Mouse (Mus musculus) midbrain, embryonic 11.5 days (tissue): ENCODE results near the gene Rsbn1l. TPM values are rescaled to one million over a fixed set of nuclear protein-coding genes. Genes with fewer than 3 reads are reported as not detected.

ENCODE experiments used
- ATAC-seq: fragments of 200-750 bp; cut with Nextera tagmentation; 2 replicates; pipeline ENCODE4 v1.8.0; 2017; ENCODE audit warnings: moderate TSS enrichment, moderate library complexity; ENCODE audit not compliant: low FRiP score
- DNase-seq: peaks from one replicate; pipeline ENCODE4 v3.0.0; 2015; ENCODE audit warnings: low spot score; ENCODE audit errors: missing footprints
- H3K27ac ChIP-seq: fragments of 300-500 bp; sonication (generic); 2 replicates; pipeline ENCODE4 v1.5.1; 2014; ENCODE audit warnings: low read depth, low read length
- H3K27me3 ChIP-seq: fragments of 300-500 bp; sonication (generic); 2 replicates; pipeline ENCODE4 v1.6.1; 2014; ENCODE audit warnings: mild to moderate bottlenecking, low read length, moderate library complexity, mixed read lengths; ENCODE audit not compliant: control insufficient read depth, insufficient read depth
- H3K36me3 ChIP-seq: fragments of 300-500 bp; sonication (generic); 2 replicates; pipeline ENCODE4 v1.6.1; 2014; ENCODE audit warnings: mild to moderate bottlenecking, low read length, moderate library complexity, mixed read lengths; ENCODE audit not compliant: control insufficient read depth, insufficient read depth
- H3K4me1 ChIP-seq: fragments of 300-500 bp; sonication (generic); 2 replicates; pipeline ENCODE4 v1.6.1; 2014; ENCODE audit warnings: low read length; ENCODE audit not compliant: control insufficient read depth, insufficient read depth
- H3K4me2 ChIP-seq: fragments of 300-500 bp; sonication (generic); 2 replicates; pipeline ENCODE4 v1.6.1; 2014; ENCODE audit warnings: mild to moderate bottlenecking, moderate library complexity
- H3K4me3 ChIP-seq: fragments of 300-500 bp; sonication (generic); 2 replicates; pipeline ENCODE4 v1.5.1; 2014; ENCODE audit warnings: low read depth, low read length
- H3K9ac ChIP-seq: fragments of 300-500 bp; sonication (generic); 2 replicates; pipeline ENCODE4 v1.6.1; 2014; ENCODE audit warnings: low read length
- H3K9me3 ChIP-seq: fragments of 300-500 bp; sonication (generic); 2 replicates; pipeline ENCODE4 v1.6.1; 2016; ENCODE audit warnings: low read length; ENCODE audit not compliant: control insufficient read depth
- WGBS: fragments of 180-500 bp; shearing (Covaris S2); extraction: QIAGEN DNeasy Blood & Tissue Kit; methylation state at CpG from one replicate; pipeline ENCODE4 v1.1.7; 2014; 5-methylcytosine and 5-hydroxymethylcytosine counted together
- polyA plus RNA-seq: library from polyadenylated mRNA; unstranded; fragments of >200 nt; fragmentation: Nextera tagmentation; extraction: Ambion mirVana; gene quantifications from 2 replicates; pipeline ENCODE4 v1.2.1, GENCODE M21; 2014

Rsbn1l gene
- polyA plus RNA-seq, 1 experiment from 2014 or later: 6.3 TPM

- ATAC-seq (no peak), DNase-seq (no peak)
- no peaks in the 10 kb centered on the region for H3K36me3 ChIP-seq
- H3K27me3 ChIP-seq: no peaks in the 10 kb centered on the region
- no peak overlapping the region for H3K9ac ChIP-seq
- H3K9me3 ChIP-seq: no peaks in the 10 kb centered on the region
- H3K4me1 ChIP-seq: no peaks in the 10 kb centered on the region
- no peak overlapping the region for H3K4me3 ChIP-seq
- 93% methylated on average over 2 of the region's 2 CpGs for WGBS
- no peak overlapping the region for H3K4me2 ChIP-seq
- no peak overlapping the region for H3K27ac ChIP-seq
Observed at GRCm38 (mm10) chr5:20865193-20865755, 90.9 kb downstream of the Rsbn1l start.

GRCm38 (mm10) chr5:20864216-20864969 is 91.8 kb downstream of the Rsbn1l start:
- no peak for ATAC-seq
- no peak overlapping the region for H3K4me2 ChIP-seq
- H3K9ac ChIP-seq: no peak overlapping the region
- no peaks in the 10 kb centered on the region for H3K27me3 ChIP-seq
- H3K4me3 ChIP-seq: no peak overlapping the region
- peaks cover under 1% of the 10 kb centered on the region; the same call in 1 of the 2 replicates for H3K36me3 ChIP-seq
- no peaks in the 10 kb centered on the region for H3K4me1 ChIP-seq
- H3K9me3 ChIP-seq: no peaks in the 10 kb centered on the region
- DNase-seq: no peak
- H3K27ac ChIP-seq: no peak overlapping the region
- 89% methylated on average over 4 of the region's 4 CpGs for WGBS

- Histone ChIP-seq H3K27me3 (no peaks in the 10 kb centered on the region), H3K36me3 (peaks cover 2% of the 10 kb centered on the region; the same call in 1 of the 2 replicates), H3K9ac (no peak overlapping the region), H3K4me1 (no peaks in the 10 kb centered on the region), H3K4me3 (no peak overlapping the region), H3K4me2 (no peak overlapping the region), H3K9me3 (no peaks in the 10 kb centered on the region), H3K27ac (no peak overlapping the region)
- DNase-seq: no peak
- WGBS: 90% methylated on average over 2 of the region's 2 CpGs
- ATAC-seq: no peak
Observed at GRCm38 (mm10) chr5:20861901-20862300, 94.3 kb downstream of the Rsbn1l start.

- Histone ChIP-seq H3K9ac (no peak overlapping the region), H3K9me3 (no peaks in the 10 kb centered on the region), H3K36me3 (peaks cover 2% of the 10 kb centered on the region; the same call in 1 of the 2 replicates), H3K4me2 (no peak overlapping the region), H3K4me1 (no peaks in the 10 kb centered on the region), H3K4me3 (no peak overlapping the region), H3K27ac (no peak overlapping the region), H3K27me3 (no peaks in the 10 kb centered on the region)
- DNase-seq (no peak), ATAC-seq (no peak)
- WGBS: 86% methylated on average over 4 of the region's 4 CpGs
Observed at GRCm38 (mm10) chr5:20860565-20860964, 95.6 kb downstream of the Rsbn1l start.

GRCm38 (mm10) chr5:20858404-20858803 is 97.8 kb downstream of the Rsbn1l start:
- 89% methylated on average over 2 of the region's 2 CpGs for WGBS
- H3K27ac ChIP-seq: no peak overlapping the region

GRCm38 (mm10) chr5:20855066-20855465 is 101.1 kb downstream of the Rsbn1l start:
- Histone ChIP-seq H3K9ac (no peak overlapping the region), H3K36me3 (peaks cover 2% of the 10 kb centered on the region; the same call in 1 of the 2 replicates), H3K27me3 (no peaks in the 10 kb centered on the region), H3K4me3 (no peak overlapping the region), H3K27ac (no peak overlapping the region), H3K4me1 (no peaks in the 10 kb centered on the region), H3K9me3 (no peaks in the 10 kb centered on the region), H3K4me2 (no peak overlapping the region)
- DNase-seq (no peak), ATAC-seq (no peak)
- 92% methylated on average over 4 of the region's 4 CpGs for WGBS

More at GRCm38 (mm10) chr5:20858404-20858803, 97.8 kb downstream of the Rsbn1l start:
- ATAC-seq: no peak
- H3K36me3 ChIP-seq: peaks cover 2% of the 10 kb centered on the region; the same call in 1 of the 2 replicates
- no peak overlapping the region for H3K4me3 ChIP-seq
- no peaks in the 10 kb centered on the region for H3K4me1 ChIP-seq
- H3K27me3 ChIP-seq: no peaks in the 10 kb centered on the region
- H3K4me2 ChIP-seq: no peak overlapping the region
- no peaks in the 10 kb centered on the region for H3K9me3 ChIP-seq
- H3K9ac ChIP-seq: no peak overlapping the region
- DNase-seq: no peak

- H3K4me2 ChIP-seq: no peak overlapping the region
- 93% methylated on average over 2 of the region's 2 CpGs for WGBS
- no peaks in the 10 kb centered on the region for H3K36me3 ChIP-seq
- H3K9me3 ChIP-seq: no peaks in the 10 kb centered on the region
- ATAC-seq (no peak), DNase-seq (no peak)
- no peak overlapping the region for H3K4me3 ChIP-seq
- H3K27me3 ChIP-seq: no peaks in the 10 kb centered on the region
- no peaks in the 10 kb centered on the region for H3K4me1 ChIP-seq
- H3K9ac ChIP-seq: no peak overlapping the region
- no peak overlapping the region for H3K27ac ChIP-seq
Observed at GRCm38 (mm10) chr5:20847010-20847409, 109.2 kb downstream of the Rsbn1l start.

GRCm38 (mm10) chr5:20843816-20844215 is 112.4 kb downstream of the Rsbn1l start:
- H3K4me3 ChIP-seq: no peak overlapping the region
- H3K9me3 ChIP-seq: no peaks in the 10 kb centered on the region
- no peaks in the 10 kb centered on the region for H3K4me1 ChIP-seq
- no peak for DNase-seq
- H3K9ac ChIP-seq: no peak overlapping the region
- no peaks in the 10 kb centered on the region for H3K36me3 ChIP-seq
- H3K4me2 ChIP-seq: no peak overlapping the region
- no peak overlapping the region for H3K27ac ChIP-seq
- no peaks in the 10 kb centered on the region for H3K27me3 ChIP-seq
- ATAC-seq: no peak
- WGBS: 85% methylated on average over 2 of the region's 2 CpGs

GRCm38 (mm10) chr5:20843405-20843804 is 112.8 kb downstream of the Rsbn1l start:
- H3K27me3 ChIP-seq: no peaks in the 10 kb centered on the region
- 90% methylated on average over 2 of the region's 3 CpGs for WGBS
- no peaks in the 10 kb centered on the region for H3K4me1 ChIP-seq
- no peak overlapping the region for H3K9ac ChIP-seq
- no peak overlapping the region for H3K4me3 ChIP-seq
- H3K4me2 ChIP-seq: no peak overlapping the region
- DNase-seq: no peak
- ATAC-seq: no peak
- H3K36me3 ChIP-seq: no peaks in the 10 kb centered on the region
- no peaks in the 10 kb centered on the region for H3K9me3 ChIP-seq
- no peak overlapping the region for H3K27ac ChIP-seq
